Mouse (Mus musculus): ENCODE data around the gene Tpi1. TPM values are rescaled to one million over a fixed set of nuclear protein-coding genes. Genes with fewer than 3 reads are reported as not detected.
A peak's percentile ranks its signal among the peaks of the same experiment; 100 is the strongest.

Tpi1 gene
- 385 and 391 TPM in 2 replicates for polyA plus RNA-seq (2015; fragmentation: Nextera tagmentation; extraction: Ambion mirVana)

DNA sequence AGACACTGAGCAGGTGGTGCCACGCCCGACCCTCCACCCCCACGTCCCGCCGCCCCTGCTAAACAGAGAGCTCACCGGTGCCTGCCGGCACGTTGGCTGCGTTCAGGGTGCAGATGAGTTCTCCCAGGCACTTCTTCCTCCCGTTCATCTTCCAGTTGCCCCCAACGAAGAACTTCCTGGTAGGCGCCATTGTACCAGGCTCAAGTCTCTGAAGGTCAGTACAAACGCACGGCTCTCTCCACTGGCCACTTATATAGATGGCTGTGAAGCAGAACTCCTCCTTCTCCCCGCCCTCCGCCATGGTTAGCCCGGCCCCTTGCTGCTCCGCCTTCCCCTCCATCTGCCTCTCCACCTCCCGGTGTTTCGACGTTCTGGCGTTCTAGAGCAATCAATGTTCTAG lies at the start of gene Tpi1:
TSS of gene Tpi1 (minus strand) at position 364 of the 400 bp plus-strand sequence.
- Histone ChIP-seq H3K4me1 (replicated peaks) (peaks cover 46% of the 10 kb centered on the region), H3K9me3 (no peaks in the 10 kb centered on the region), H3K27ac (replicated peaks) (peak within 1 kb of the TSS; percentile 86), H3K4me3 (peak within 1 kb of the TSS; percentile 58), H3K9ac (peak within 1 kb of the TSS; percentile 85), H3K27me3 (no peaks in the 10 kb centered on the region), H3K4me2 (peak within 1 kb of the TSS; percentile 81), H3K36me3 (peaks cover 62% of the 10 kb centered on the region)
- peak; percentile 87 for ATAC-seq (ENCODE audit: low read depth)
- 0% methylated on average over 22 of the region's 22 CpGs for WGBS

DNA sequence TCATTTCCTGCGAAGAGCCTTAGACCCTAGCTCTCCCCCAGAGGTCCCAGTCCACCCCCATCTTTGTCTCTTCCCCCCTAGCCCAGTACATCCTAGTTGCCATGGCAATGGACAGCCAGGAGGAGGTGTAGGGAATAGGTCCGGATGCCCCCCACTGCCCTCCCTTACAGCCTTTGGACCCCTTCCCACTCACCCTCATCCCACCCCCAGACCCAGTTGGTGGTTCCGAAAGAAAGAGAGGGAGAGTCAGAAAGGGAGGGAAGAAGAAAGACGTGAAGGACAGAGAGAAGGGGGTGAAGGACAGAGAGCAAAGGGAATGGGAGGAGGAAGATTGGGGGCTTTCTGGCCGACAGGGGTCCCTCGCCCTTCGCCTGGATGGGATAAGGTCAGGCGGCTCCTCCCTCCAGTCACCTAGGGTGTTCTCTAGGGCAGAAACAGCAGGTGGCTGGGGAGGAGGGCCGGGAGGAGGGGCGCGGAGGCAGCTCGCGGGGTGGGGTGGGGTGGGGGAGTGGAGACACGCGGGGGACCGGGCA lies 49.1 kb upstream of the Tpi1 start:
- no peaks in the 10 kb centered on the region for H3K9me3 ChIP-seq
- H3K27me3 ChIP-seq: peaks cover 8% of the 10 kb centered on the region; the same call in 1 of the 2 replicates
- H3K36me3 ChIP-seq: peaks cover 16% of the 10 kb centered on the region
- H3K9ac ChIP-seq: peak overlapping the region; percentile 93
- under 1% methylated on average over 16 of the region's 16 CpGs for WGBS
- H3K4me3 ChIP-seq: peak overlapping the region; percentile 65
- peaks cover 74% of the 10 kb centered on the region for H3K4me1 ChIP-seq (replicated peaks)
- peak overlapping the region; percentile 97 for H3K27ac ChIP-seq (replicated peaks)
- ATAC-seq (ENCODE audit: low read depth): peak; percentile 37
- H3K4me2 ChIP-seq: peak overlapping the region; percentile 69

DNA sequence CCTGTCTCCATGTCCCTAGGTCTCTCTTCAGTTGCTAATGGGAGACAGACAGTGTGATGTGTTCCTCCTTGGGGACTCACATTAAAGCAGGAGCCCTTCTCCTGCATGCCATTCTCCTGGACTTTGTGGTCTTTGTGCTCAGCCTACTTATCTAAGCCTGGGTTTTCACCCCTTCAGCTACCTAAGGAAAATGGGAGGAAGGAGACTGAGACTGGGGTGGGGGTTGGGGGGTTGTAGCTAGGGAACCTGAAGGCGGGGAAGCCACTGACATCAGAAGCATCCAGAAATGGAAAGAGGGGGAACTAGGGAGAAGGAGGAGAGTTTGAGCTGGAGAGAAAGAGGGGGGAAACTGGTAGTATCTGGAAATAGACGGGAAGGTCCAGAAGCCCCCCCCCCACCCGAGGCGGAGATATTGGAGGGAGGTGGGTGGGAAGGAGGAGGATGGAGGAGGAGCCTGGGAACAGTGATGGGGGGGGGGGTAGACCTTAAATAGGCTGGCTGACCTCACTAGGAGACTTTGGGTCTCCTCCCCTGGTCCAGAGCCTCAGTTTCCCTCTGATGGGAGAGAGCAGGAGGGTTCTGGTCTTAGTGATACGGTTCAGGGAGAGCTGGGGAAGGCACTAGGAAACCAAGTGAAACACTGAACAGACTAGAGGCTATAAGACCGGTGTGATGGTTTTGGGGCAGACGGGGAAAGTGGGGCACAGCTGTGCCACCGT lies 48.5 kb upstream of the Tpi1 start:
- Histone ChIP-seq H3K36me3 (peaks cover 16% of the 10 kb centered on the region), H3K4me2 (peak overlapping the region; percentile 69), H3K9ac (peak overlapping the region; percentile 93), H3K9me3 (no peaks in the 10 kb centered on the region), H3K27ac (replicated peaks) (peak overlapping the region; percentile 97), H3K4me1 (replicated peaks) (peaks cover 81% of the 10 kb centered on the region), H3K27me3 (peaks cover 8% of the 10 kb centered on the region; the same call in 1 of the 2 replicates), H3K4me3 (peak overlapping the region; percentile 65)
- 8% methylated on average over 8 of the region's 8 CpGs for WGBS
- no peak for ATAC-seq (ENCODE audit: low read depth)

DNA sequence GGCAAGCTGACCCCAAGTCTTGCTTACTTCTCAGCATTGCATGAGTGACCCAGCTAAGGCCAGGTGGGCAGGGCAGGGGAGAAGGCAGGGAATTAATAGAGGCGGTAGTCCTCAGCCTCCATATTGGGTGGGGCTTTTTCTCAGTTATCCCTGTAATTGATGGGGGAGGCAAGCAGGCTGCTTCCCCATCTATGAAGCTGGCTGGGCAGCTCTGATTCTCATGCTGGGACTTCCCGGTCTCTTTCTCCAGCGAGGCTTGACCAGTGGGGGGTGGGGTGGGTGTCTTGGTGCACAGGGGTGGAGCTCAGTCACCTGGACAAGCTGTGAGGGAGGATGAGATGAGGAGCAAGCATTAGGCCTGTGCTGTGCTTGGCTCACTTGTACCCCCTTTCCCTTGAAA lies 47.7 kb upstream of the Tpi1 start:
- Histone ChIP-seq H3K9ac (peak overlapping the region; percentile 93), H3K27me3 (peaks cover 8% of the 10 kb centered on the region; the same call in 1 of the 2 replicates), H3K4me3 (peak overlapping the region; percentile 65), H3K27ac (replicated peaks) (peak overlapping the region; percentile 97), H3K4me2 (peak overlapping the region; percentile 69), H3K36me3 (peaks cover 16% of the 10 kb centered on the region), H3K4me1 (replicated peaks) (peaks cover 81% of the 10 kb centered on the region), H3K9me3 (no peaks in the 10 kb centered on the region)
- no peak for ATAC-seq (ENCODE audit: low read depth)
- 39% methylated on average over 3 of the region's 3 CpGs for WGBS

DNA sequence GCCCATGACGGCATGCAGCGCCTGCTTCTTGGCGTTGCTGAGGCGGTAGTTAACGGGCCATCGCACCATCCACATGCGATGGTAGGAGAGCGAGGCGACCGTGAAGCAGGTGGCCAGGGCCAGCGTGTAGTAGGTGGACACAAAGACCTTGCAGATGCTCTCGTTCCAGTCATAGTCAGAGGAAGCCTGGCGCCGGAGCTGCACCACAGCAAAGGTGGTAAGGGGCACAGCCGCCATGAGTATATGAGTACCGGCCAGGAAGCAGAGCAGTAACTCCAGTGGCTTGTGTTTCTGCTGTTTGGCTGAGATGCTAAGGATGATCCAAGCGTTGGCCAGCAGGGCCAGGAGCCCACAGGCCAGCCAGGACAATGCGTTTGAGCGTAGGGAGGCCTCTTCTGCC lies 47.2 kb upstream of the Tpi1 start:
- H3K27me3 ChIP-seq: peaks cover 8% of the 10 kb centered on the region; the same call in 1 of the 2 replicates
- peak overlapping the region; percentile 93 for H3K9ac ChIP-seq
- no peaks in the 10 kb centered on the region for H3K9me3 ChIP-seq
- peak overlapping the region; percentile 97; the same call in 1 of the 2 replicates for H3K27ac ChIP-seq (replicated peaks)
- H3K36me3 ChIP-seq: peaks cover 16% of the 10 kb centered on the region
- ATAC-seq (ENCODE audit: low read depth): no peak
- 81% methylated on average over 19 of the region's 19 CpGs for WGBS
- peaks cover 82% of the 10 kb centered on the region for H3K4me1 ChIP-seq (replicated peaks)
- peak overlapping the region; percentile 65; the same call in 1 of the 2 replicates for H3K4me3 ChIP-seq
- H3K4me2 ChIP-seq: peak overlapping the region; percentile 69

DNA sequence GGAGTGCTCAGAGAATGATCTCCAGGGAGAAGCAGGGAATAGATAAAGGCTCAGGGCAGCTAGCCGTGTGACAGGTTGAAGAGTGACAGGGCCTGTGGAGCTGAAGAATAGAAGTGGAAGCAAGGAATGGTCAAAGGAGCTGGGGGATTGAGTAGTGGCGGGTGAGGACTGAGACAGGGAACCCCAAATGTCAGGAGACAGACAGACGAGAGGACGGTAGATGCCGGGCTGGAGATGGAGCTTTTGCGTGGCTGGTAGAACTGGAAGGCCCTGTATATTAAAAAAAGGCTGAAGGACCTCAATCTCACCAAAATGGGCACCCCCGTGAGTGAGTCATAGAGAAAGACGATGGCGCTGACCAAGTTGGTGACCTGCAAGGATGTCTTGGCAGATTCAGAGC lies 46.4 kb upstream of the Tpi1 start:
- H3K4me3 ChIP-seq: no peak overlapping the region; the same call in 1 of the 2 replicates
- H3K4me2 ChIP-seq: peak overlapping the region; percentile 69
- peaks cover 16% of the 10 kb centered on the region for H3K36me3 ChIP-seq
- H3K4me1 ChIP-seq (replicated peaks): peaks cover 82% of the 10 kb centered on the region
- H3K27me3 ChIP-seq: peaks cover 8% of the 10 kb centered on the region; the same call in 1 of the 2 replicates
- no peak for ATAC-seq (ENCODE audit: low read depth)
- peak overlapping the region; percentile 97 for H3K27ac ChIP-seq (replicated peaks)
- no peaks in the 10 kb centered on the region for H3K9me3 ChIP-seq
- H3K9ac ChIP-seq: peak overlapping the region; percentile 66; the same call in 1 of the 2 replicates
- WGBS: 87% methylated on average over 9 of the region's 9 CpGs

DNA sequence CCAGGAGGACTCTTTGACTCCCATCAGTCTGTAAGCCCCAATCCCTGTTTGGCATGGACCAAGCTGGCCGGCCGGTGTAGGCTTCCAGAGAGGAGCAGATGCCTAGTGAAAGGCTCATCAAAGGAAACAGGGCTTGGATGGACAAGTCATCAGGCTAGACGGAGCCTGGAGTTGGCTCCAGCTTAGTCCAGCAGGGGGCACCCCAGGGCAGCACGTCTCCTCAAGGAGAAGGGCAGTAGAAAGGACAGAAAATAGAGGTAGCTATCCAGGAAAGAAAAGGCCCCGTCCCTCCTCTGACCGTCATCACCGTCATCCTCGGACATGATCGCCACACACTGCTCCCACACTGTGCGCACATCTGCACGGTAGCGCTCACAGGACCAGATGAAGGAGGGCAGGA lies 45.6 kb upstream of the Tpi1 start:
- H3K9ac ChIP-seq: peak overlapping the region; percentile 66
- H3K27ac ChIP-seq (replicated peaks): peak overlapping the region; percentile 97
- no peak for ATAC-seq (ENCODE audit: low read depth)
- H3K4me3 ChIP-seq: peak overlapping the region; percentile 18
- 7% methylated on average over 12 of the region's 12 CpGs for WGBS
- H3K27me3 ChIP-seq: peaks cover 8% of the 10 kb centered on the region; the same call in 1 of the 2 replicates
- peaks cover 16% of the 10 kb centered on the region for H3K36me3 ChIP-seq
- H3K9me3 ChIP-seq: no peaks in the 10 kb centered on the region
- H3K4me1 ChIP-seq (replicated peaks): peaks cover 79% of the 10 kb centered on the region
- H3K4me2 ChIP-seq: peak overlapping the region; percentile 69

DNA sequence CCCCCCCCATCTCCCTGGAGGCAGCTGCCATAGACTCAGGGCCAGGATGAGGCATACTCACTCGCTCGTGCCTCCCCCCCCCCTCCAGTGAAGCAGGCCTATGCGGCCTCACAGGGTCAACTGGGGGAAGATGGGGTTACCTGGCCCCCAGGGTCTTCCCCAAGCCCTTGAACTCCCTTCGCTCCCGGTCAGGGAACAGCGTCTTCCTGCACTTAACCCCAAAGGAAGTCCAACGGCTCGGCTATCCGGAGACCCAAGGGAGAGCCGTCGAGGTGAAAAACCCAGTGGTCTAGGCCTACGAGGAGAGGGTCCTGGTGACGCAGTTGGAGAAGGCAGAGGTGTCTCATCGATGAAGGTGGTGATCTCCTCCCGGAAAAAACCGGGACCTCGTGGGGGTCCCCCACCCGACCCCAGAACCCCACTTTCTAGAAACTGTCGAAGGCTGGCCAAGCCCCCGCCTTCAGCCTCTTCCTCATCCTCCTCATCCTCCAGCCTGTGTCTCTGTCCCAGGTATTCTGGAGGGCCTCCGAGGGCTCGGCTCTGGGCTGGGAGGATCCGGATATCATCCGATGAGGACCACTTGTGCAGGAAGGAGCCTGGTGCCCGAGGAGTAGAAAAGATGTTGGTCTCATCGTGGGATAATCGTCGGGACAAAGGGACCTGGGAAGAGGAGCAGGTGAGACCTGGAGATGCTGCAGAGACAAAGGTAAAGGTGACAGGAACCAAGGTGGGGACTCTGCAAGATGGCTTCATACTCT lies 44.6 kb upstream of the Tpi1 start:
- H3K4me1 ChIP-seq (replicated peaks): peaks cover 71% of the 10 kb centered on the region
- H3K4me3 ChIP-seq: no peak overlapping the region
- H3K36me3 ChIP-seq: peaks cover 23% of the 10 kb centered on the region
- 0 out of 2 replicates have a peak overlapping the region, but pooled peaks have one; percentile 99 for H3K27ac ChIP-seq (replicated peaks)
- H3K9me3 ChIP-seq: no peaks in the 10 kb centered on the region
- 77% methylated on average over 28 of the region's 28 CpGs for WGBS
- peaks cover 8% of the 10 kb centered on the region; the same call in 1 of the 2 replicates for H3K27me3 ChIP-seq
- ATAC-seq (ENCODE audit: low read depth): no peak
- H3K9ac ChIP-seq: peak overlapping the region; percentile 96
- peak overlapping the region; percentile 78 for H3K4me2 ChIP-seq

DNA sequence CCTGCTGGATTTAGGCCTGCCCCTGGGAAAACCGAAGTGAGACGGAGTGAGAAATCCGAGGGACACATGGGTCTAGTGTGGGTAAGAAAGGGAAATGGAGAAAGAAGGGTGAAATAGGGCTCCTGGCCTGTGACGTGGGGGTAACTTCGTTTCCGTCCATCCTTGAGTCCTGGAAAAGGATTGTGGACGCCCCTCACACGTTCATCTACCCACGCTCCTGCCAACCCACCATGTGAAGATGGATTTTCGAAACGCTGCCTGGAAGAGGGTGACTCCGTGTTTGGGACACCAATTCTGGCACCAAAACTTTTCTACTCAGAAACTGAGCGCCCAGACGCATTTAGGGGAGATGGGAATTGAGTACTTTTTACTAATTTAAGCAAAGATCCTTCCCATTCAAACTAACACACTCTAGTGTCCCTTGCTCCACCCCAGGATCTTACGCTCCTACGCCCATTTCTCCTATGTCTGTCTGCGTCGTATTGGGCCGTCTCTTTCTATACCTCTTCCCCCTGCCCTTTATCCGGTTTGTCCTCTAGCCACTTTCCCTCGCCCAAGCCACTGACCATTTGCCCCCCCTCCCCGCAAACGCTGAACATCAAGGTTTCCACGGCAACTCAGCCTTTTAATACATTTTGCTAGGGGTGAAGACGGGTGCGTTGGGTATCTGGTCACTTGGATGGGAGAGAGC lies 43.9 kb upstream of the Tpi1 start:
- H3K36me3 ChIP-seq: peaks cover 31% of the 10 kb centered on the region
- no peaks in the 10 kb centered on the region for H3K9me3 ChIP-seq
- H3K4me3 ChIP-seq: peak overlapping the region; percentile 73
- H3K27me3 ChIP-seq: peaks cover 8% of the 10 kb centered on the region; the same call in 1 of the 2 replicates
- peak overlapping the region; percentile 99 for H3K27ac ChIP-seq (replicated peaks)
- peak overlapping the region; percentile 78 for H3K4me2 ChIP-seq
- WGBS: 25% methylated on average over 26 of the region's 26 CpGs
- no peak for ATAC-seq (ENCODE audit: low read depth)
- peaks cover 67% of the 10 kb centered on the region for H3K4me1 ChIP-seq (replicated peaks)
- peak overlapping the region; percentile 96 for H3K9ac ChIP-seq

DNA sequence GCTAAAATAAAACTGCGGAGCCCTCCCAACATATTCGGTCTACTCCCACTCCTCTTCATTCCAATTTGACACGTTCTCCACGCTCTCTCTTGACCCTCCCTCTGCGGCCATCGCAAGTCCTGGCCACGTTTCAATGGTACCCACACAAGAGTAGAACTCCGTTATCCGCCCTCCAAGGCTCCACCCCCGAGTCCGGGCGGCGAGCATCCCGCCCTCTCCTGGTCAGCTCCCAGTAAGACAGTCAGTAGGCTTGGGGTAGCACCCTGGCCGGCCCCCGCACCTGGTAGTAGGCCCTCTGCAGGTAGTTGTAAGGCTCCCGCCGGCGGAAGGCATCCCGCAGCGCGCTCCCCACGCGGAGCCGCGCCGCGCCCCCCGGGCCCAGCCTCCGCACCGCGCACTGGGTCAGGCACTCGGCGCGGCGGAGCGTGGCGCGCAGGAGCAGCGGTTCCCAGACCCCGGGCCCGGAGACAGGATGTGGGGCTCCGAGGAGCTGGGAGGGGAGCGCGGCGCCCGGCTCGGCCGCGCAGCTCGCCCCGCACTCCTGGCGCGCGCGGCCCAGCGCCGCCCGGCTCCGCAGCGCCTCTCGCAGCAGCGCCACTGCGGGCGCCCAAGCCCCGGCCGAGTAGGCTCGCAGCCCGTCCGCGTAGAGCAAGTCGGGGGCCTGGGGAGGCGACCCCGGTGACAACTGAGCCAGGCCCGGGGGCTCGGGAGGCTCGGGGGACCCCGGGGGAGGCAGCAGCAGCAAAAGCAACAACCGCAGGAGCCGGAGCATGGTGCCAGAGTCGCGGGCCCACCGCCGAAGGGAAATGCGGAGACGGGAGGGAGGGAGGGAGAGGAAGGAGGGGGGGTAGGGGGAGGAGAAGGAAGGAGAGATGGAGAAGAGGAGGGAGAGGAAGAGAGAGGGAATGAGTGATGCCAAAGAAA lies 43.1 kb upstream of the Tpi1 start, which contains the start of gene P3h3:
TSS of gene P3h3 (minus strand) at position 837 of the 924 bp plus-strand sequence.
- under 1% methylated on average over 68 of the region's 86 CpGs for WGBS
- Histone ChIP-seq H3K4me3 (peak within 1 kb of the TSS; percentile 73), H3K27me3 (peaks cover 8% of the 10 kb centered on the region; the same call in 1 of the 2 replicates), H3K36me3 (peaks cover 38% of the 10 kb centered on the region), H3K9ac (peak within 1 kb of the TSS; percentile 96), H3K27ac (replicated peaks) (peak within 1 kb of the TSS; percentile 99), H3K4me2 (peak within 1 kb of the TSS; percentile 78), H3K9me3 (no peaks in the 10 kb centered on the region), H3K4me1 (replicated peaks) (peaks cover 58% of the 10 kb centered on the region)
- ATAC-seq (ENCODE audit: low read depth): peak; percentile 91
